Comparison of ENCODE assay signal across 21 mouse cellular contexts in genomic region chr16:43094756-43095155, GRCm38 (mm10).
DNase-seq lines count a peak whose midpoint lies in the region; ATAC-seq lines count a peak whose summit lies in the region.
"Had no signal": no experiment of that assay in that cellular context is flagged by ENCODE, and none has a peak within 500 bp of the region (broad histone marks: within the 10 kb centered on the region; RNA-seq: fewer than 3 reads in every experiment).

No protein-coding gene starts in this region.

- H3K27ac ChIP-seq in forebrain, embryonic 15.5 days (replicated peaks), result no peak overlapping the region
- H3K27ac ChIP-seq in forebrain, embryonic 10.5 days, result no peak overlapping the region
- H3K27ac ChIP-seq: embryonic facial prominence, embryonic 12.5 days; heart, embryonic 10.5 days; hindbrain, embryonic 13.5 days; hindbrain, postnatal 0 days; kidney, postnatal 0 days had no signal

- H3K27me3 ChIP-seq in forebrain, embryonic 15.5 days, result no peaks in the 10 kb centered on the region
- no peaks in the 10 kb centered on the region for H3K27me3 ChIP-seq in forebrain, embryonic 10.5 days (ENCODE audit: poor library complexity, severe bottlenecking)
- H3K27me3 ChIP-seq: embryonic facial prominence, embryonic 12.5 days; hindbrain, embryonic 13.5 days had no signal

- DNase-seq in cerebellum, postnatal 10 days, result peak; percentile 48 to 52
- no peak for DNase-seq in cerebellum, adult 8-10 months
- DNase-seq in forebrain, embryonic 10.5 days (ENCODE audit: extremely low spot score, low spot score), result no peak
- peak; percentile 42 to 45 for DNase-seq in cerebellum, postnatal 25 days
- no peak for DNase-seq in B cell, adult 2 months
- DNase-seq in embryo, embryonic 10.5 days (ENCODE audit: low spot score), result no peak
- DNase-seq: adrenal gland, adult 8-10 months; adrenal gland, postnatal 36 days; gastrocnemius, postnatal 36 days; heart, adult 11 months; heart, postnatal 10 days; kidney, adult 11 months; kidney, adult 9 months had no signal

- WGBS in forebrain, embryonic 15.5 days, result 65% methylated on average over 6 of the region's 6 CpGs
- 88% methylated on average over 6 of the region's 6 CpGs for WGBS in forebrain, embryonic 10.5 days

- H3K9me3 ChIP-seq in forebrain, embryonic 15.5 days, result no peaks in the 10 kb centered on the region
- no peaks in the 10 kb centered on the region for H3K9me3 ChIP-seq in forebrain, embryonic 10.5 days
- H3K9me3 ChIP-seq: embryonic facial prominence, embryonic 12.5 days; G1E; heart, embryonic 10.5 days; hindbrain, embryonic 13.5 days had no signal

- no peaks in the 10 kb centered on the region for H3K36me3 ChIP-seq in forebrain, embryonic 15.5 days
- no peaks in the 10 kb centered on the region for H3K36me3 ChIP-seq in forebrain, embryonic 10.5 days (replicated peaks)
- H3K36me3 ChIP-seq: embryonic facial prominence, embryonic 12.5 days; G1E; heart, embryonic 10.5 days; hindbrain, embryonic 13.5 days had no signal

- ATAC-seq in forebrain, embryonic 15.5 days (replicated peaks), result peak; percentile 66
- ATAC-seq: CD4-positive, CD25-positive, alpha-beta regulatory T cell, adult 4 months; hindbrain, postnatal 0 days had no signal

- H3K4me1 ChIP-seq in forebrain, embryonic 15.5 days, result peaks cover 40% of the 10 kb centered on the region
- H3K4me1 ChIP-seq in forebrain, embryonic 10.5 days, result no peaks in the 10 kb centered on the region
- H3K4me1 ChIP-seq: embryonic facial prominence, embryonic 12.5 days; heart, embryonic 10.5 days had no signal

- no peak overlapping the region for H3K4me2 ChIP-seq in forebrain, embryonic 15.5 days (replicated peaks)
- H3K4me2 ChIP-seq: embryonic facial prominence, embryonic 12.5 days; hindbrain, embryonic 13.5 days had no signal

- no peak overlapping the region for H3K9ac ChIP-seq in forebrain, embryonic 15.5 days (replicated peaks)
- H3K9ac ChIP-seq: embryonic facial prominence, embryonic 12.5 days; hindbrain, embryonic 13.5 days had no signal

- no peak overlapping the region for H3K4me3 ChIP-seq in forebrain, embryonic 15.5 days
- no peak overlapping the region for H3K4me3 ChIP-seq in forebrain, embryonic 10.5 days
- H3K4me3 ChIP-seq: embryonic facial prominence, embryonic 12.5 days; heart, embryonic 10.5 days; hindbrain, embryonic 13.5 days had no signal

Comparison
In these comparisons a context has a peak if more than half of its experiments do, and no peak if none do; other contexts are left out.
1. DNase-seq: peak in cerebellum, postnatal 10 days (2 of 2) and cerebellum, postnatal 25 days (2 of 2); none in cerebellum, adult 8-10 months (single experiment), forebrain, embryonic 10.5 days (single experiment), B cell, adult 2 months (0 of 2) and embryo, embryonic 10.5 days (single experiment).